Mouse (Mus musculus) megakaryocyte-erythroid progenitor cell, adult 5-6 weeks (primary cell): Measurements from ENCODE around the gene Nlrp1b. TPM values are rescaled to one million over a fixed set of nuclear protein-coding genes. Genes with fewer than 3 reads are reported as not detected.

Source experiments
- ATAC-seq: replicated peaks from 2 replicates; pipeline ENCODE4 v1.8.0; 2016; ENCODE audit warnings: mild to moderate bottlenecking, inconsistent platforms; ENCODE audit not compliant: severe bottlenecking, poor library complexity, low FRiP score, low TSS enrichment
- total RNA-seq, 2 experiments: library from RNA; stranded (forward) in 1 of 2; stranded (reverse) in 1 of 2; fragments of 200-1000, 215-1000 nt in 1 of 2; fragments of >200 nt in 1 of 2; fragmentation: Nextera tagmentation in 1 of 2; gene quantifications; 2 replicates each; pipeline ENCODE4 v1.2.3; 2014 to 2017

Gene Nlrp1b
- total RNA-seq (2014; fragmentation: Nextera tagmentation): 0.40 TPM in 1 of 2 replicates, not detected in the other
- total RNA-seq (2017): not detected in 2 replicates

DNA sequence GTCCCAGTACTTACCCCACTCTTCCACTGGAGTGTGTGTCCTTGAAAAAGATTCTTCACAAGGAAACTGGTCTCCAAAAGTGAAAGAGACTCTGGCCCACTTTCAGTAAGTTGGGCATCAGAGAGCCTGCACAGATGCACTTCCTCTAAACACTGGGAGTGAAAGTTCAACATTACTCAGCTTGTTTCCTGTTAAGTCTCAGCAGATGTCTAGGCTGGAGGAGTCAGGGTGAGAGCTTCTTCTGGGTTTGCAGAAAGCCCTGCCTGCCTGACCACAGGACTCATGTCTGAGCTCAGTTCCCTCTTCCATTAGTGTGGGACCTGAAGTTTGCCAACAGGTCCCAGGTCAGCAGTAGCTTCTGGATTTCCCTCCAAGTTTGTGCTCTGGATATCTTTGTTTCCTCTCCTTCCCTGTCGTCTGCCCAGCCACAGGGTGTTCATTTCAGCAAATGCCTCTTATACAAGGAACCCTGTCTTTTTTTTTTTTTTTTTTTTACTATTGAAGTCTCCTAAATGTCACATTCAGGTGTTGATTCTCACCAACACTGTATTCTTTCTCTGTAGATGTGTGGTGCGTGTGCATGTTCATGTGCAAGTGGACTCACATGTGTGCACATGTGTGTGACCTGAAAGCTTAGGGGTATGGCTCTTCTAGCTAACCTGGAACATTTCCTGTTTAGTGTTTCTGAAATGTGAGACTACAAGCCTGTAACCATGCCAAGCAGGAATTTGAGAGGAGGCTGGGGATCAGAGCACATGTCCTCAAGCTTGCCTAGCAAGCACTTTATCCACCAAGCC is at the start of gene Nlrp1b:
Nlrp1b (minus strand) TSS at position 50 of the 797 bp plus-strand sequence.
- ATAC-seq: no peak

DNA sequence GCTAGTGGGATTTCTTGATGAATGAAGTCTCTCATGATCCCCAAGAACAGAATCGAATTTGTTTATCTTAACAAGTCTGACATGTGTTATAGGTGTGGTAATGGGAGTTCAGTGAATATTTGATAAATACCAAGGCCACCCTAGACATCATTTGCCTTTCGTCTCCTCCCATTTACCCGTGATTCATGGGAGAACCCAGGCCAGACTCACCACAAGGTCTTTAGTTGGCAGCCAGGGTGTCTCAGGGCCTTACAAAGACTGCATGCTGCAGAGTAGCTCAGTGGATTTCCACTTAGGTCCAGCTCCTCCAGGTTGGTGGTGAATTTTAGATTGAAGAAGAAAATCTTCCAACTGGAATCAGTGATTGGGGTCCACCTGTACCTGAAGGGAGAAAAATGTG is 30.5 kb upstream of the Nlrp1b start:
- no peak for ATAC-seq

DNA sequence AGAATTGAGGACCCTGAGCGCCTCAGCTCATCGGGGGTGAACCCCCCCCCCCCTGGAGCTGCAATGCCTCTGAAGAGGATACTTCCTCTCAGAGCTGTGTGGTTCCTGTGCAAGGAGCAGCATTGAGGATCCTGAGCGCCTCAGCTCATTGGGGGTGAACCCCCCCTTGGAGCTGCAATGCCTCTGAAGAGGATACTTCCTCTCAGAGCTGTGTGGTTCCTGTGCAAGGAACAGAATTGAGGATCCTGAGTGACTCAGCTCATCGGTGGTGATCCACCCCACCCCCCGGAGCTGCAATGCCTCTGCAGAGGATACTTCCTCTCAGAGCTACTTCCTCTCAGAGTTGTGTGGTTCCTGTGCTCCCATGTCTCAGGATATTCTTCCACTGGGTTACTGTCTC is 20.8 kb upstream of the Nlrp1b start:
- ATAC-seq: no peak; the same call in 1 of the 2 replicates

DNA sequence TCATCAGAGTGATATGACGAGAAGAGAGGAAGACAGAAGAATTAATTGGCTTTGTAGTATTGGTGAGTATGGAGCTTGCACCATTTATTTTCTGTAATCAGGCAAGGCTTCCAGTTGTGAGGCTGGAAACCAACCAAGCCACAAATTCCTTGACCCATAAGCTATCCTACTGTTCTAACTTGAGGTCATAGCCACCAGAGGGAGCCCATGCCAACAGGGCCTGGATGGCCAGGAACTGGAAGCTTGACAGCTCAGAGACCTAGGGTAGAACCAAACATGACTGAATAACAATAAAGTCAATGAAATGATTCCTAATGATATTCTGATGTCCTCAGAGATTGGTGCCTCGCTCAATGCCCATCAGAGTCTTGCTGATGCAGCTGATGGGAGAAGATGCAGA is 5.9 kb downstream of the Nlrp1b start:
- ATAC-seq: no peak

DNA sequence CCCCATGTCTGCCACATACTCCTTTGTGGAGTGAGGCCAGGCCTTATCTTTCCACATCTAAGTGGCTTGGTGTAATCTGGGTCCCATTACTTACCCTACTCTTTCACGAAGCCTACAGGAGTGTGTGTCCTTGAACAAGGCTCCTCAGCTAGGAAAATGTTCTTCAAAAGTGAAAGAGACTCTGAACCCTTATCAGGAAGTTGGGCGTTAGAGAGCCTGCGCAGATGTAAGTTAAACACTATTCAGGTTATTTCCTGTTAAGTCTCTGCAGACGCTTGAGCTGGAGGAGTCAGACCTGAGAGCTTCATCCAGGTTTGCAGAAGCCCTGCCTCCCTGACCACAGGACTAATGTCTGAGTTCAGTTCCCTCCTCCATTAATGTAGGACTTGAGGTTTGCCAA is 27.8 kb downstream of the Nlrp1b start:
- ATAC-seq: no peak

DNA sequence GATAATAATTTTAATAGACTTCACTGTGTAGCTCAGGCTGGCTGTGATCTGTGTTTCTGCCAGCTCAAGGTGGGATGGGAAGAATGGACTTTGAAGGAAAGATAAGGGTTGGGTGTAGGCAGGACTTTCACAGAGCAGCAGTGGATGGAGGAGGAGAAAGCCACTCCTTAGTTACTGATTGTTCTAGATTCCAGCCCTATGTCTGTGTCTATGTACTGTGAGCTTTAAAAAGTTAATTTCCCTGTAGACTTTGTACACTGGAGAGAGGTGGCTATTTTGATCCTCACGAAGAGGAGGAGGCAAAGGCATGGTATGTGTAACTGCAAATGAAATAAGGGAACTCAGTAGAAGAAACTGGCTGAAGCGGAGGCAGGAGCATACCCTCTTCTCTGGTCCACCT is 31.2 kb downstream of the Nlrp1b start:
- ATAC-seq: no peak

DNA sequence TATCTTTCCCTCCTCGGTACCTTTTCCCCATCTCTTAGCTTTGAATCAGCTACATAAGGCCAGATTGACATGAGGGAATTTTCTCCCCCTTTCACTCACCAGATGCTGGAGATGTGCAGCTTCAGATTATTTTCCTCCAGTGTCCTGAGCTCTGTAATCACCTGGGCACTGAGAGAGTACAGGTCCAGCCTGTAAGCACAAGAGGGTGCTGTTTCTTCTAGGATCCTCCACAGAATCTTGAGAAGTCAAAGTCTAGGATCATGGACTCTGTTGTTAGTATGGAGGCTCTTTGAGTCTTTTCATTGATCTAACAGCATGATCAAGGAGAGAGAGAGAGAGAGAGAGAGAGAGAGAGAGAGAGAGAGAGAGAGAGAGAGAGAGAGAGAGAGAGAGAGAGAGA is 60.9 kb downstream of the Nlrp1b start:
- no peak for ATAC-seq

DNA sequence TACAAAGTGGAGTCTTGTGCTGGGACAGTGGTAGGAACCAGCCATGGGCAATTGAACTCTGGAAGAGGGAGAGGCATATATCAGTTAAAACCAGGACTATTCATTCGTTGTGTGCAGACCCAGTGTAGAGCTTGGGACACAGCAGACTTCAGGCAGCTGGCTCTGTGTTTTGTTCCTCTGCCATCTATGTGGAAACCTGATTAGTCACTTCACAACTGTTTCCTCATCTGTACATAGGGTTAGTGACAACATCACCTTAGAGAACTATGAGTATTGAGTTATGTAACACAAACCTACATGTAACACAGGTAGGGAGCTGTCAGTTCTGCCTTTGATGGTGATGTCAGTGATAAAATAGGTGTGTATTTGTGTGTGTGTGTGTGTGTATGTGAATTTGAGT is 66.4 kb downstream of the Nlrp1b start:
- no peak for ATAC-seq

DNA sequence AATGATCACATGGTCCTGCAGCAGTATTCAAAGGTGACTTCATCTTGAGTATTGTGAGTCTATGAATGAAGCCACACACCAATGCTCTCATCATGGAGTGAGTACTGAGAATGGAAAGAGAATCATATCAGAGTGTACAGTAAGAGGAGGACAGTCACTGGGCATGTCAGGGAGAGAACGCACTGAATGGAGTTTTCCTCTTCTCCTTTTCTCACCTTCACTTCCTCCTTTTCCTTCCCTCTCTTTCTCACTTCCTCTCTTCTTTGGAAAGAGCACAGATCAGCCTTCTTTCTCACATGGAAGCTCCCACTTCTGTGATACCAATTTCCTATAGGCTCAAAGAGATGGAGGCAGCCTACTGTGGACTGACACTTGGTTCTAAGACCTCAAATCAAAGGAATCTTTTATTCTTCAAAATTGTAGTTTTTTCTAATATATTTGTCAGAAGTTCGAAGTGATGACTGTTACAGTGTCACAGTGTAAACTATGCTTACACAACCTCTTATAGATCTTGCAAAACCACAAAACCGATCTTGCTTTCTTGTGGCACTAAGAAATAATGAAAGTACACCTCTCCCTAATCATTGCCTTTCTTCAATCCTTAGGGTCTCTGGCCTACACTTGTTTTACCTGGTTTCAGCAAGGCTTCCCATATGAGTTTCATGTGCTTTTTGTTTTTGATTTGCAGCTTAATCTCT is 70.9 kb downstream of the Nlrp1b start:
- ATAC-seq: no peak

DNA sequence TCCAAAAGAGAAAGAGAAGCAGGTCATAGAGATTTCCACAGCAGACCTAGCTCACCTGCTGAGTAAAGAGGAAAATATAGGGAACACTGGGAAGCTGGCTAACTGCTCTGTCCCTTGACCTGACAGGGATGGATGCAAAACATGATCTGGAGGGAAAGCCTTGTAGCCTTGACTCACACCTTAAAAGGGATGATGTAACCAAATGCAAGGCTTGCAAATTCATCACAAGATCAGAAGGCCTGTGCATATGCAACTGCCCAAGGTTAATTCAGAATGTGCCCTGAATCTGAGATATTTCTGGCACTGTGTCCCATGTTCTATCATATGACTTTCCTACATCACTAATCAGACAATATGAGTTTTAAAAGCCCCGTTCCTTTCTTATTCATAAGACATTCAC is 75.3 kb downstream of the Nlrp1b start:
- ATAC-seq: no peak

DNA sequence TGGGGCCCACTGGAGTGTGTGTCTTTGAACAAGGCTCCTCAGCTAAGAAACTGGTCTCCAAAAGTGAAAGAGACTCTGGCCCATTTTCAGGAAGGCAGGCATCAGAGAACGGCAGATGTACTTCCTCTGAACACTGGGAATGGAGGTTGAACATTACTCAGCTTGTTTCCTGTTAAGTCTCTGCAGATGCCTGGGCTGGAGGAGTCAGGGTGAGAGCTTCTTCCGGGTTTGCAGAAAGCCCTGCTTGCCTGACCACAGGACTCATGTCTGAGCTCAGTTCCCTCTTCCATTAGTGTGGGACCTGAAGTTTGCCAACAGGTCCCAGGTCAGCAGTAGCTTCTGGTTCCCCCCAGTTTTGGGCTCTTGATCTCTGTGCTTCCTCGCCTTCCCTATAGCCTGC is 85.9 kb downstream of the Nlrp1b start, which contains the start of gene Nlrp1a:
Nlrp1a (minus strand) TSS at position 44 of the 400 bp plus-strand sequence.
- ATAC-seq: no peak

DNA sequence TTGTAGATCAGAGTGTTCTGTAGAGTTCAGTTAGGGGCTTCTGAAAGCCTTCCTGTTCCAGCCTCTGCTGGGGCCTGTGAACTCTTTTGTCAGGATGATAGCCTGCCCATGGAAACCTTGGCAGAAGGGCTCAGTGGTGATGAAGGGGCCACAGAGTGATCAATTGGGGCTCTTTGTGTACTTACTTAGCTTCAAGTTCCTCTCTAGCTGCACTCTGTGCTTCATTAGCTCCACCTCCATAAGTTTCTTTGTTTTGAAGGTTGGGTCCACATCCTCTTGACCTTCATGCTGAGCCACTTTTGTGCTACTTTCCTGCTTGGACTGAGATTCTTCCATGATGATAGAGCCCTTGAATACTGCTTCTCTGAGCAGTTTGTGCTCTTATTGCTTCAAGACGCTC is 88.5 kb downstream of the Nlrp1b start:
- ATAC-seq: no peak

DNA sequence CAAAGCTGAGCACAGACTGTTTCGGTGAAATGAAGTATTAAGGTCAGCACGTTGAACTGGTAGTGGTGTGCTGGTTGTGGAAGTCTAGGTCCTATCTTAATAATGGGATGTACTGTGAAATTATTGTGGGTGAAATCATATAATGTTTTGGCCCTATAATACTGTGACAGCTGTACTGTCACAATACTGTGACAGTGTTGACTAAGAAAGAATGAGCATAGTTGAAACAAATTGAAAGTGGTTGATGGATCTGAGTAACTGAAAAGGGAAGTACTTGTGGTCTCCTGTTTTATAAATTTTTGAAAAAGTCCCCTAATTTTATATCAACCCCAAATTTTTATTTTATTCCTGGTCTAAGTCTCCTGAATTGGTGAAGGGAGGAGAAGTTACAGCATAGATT is 123.4 kb downstream of the Nlrp1b start:
- ATAC-seq: no peak

DNA sequence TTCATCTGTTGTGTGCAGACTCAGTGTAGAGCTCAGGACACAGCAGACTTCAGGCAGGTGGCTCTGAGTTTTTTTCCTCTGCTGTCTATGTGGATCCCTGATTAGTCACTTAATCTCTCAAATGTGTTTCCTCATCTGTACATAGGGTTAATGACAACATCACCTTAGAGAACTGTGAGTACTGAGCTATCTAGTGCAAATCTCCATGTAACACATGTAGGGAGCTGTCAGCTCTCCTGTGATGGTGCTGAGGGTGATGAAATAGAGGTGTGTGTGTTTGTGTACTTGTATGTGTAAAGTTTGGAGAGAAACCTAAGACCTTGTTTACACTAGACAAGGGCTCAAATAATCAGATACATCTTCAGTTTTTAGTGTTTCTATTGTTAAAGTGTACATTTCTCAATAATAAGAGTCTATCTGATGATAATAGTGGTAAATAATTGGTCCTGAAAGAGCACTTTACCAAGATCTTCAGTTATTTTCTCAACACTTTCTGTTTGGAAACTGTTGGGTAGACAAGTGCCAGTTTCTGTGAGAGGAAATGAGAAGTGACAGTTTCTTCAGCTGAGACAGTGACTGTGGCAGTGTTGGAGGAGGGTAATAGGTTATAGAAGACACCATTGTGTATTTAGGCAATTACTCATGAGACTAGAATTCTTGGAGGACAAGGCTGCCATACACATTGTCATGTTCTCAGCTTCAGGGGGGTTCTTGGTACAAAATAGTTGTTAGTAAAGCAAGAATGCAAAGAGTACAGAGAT is 124.1 kb downstream of the Nlrp1b start:
- ATAC-seq: no peak

DNA sequence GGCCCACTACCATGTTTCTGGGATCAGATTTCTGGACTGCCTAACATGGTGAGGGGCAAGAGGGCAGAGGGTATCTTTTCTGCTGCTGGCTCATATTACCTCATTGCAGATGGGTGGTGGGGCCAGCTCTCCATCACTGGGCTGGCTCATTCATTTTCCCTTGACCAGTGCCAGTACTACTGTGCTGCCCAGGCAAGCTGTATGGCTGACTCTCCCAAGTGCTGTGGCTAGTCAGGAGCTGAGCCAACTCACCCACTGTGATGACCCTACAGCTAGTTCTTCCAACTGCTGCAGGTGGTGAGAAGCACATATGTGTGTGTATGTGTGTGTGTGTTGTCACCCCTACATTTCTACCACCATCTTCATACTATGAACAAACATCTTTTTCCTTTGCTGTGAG is 126.6 kb downstream of the Nlrp1b start:
- no peak for ATAC-seq

Other genes with a start within 250 kb of the Nlrp1b start
- 583 and 631 TPM in 2 replicates for gene C1qbp, start 247.7 kb downstream of the Nlrp1b start, total RNA-seq (2014; fragmentation: Nextera tagmentation)
- gene C1qbp, start 247.7 kb downstream of the Nlrp1b start, total RNA-seq (2017): 97.5 and 154 TPM in 2 replicates
- gene Dhx33, start 226.3 kb downstream of the Nlrp1b start, total RNA-seq (2014; fragmentation: Nextera tagmentation): 34.9 and 44.1 TPM in 2 replicates
- 54.4 and 55.9 TPM in 2 replicates for gene Dhx33, start 226.3 kb downstream of the Nlrp1b start, total RNA-seq (2017)
- gene Mis12, start 211.1 kb downstream of the Nlrp1b start, total RNA-seq (2014; fragmentation: Nextera tagmentation): 21.2 and 26.6 TPM in 2 replicates
- gene Mis12, start 211.1 kb downstream of the Nlrp1b start, total RNA-seq (2017): 30.4 and 32.5 TPM in 2 replicates
- gene Derl2, start 210.9 kb downstream of the Nlrp1b start, total RNA-seq (2014; fragmentation: Nextera tagmentation): 14.4 and 18.8 TPM in 2 replicates
- 31.0 and 39.3 TPM in 2 replicates for gene Derl2, start 210.9 kb downstream of the Nlrp1b start, total RNA-seq (2017)
- gene 6330403K07Rik, start 197.2 kb downstream of the Nlrp1b start, total RNA-seq (2014; fragmentation: Nextera tagmentation): not detected in 2 replicates
- not detected in 2 replicates for gene 6330403K07Rik, start 197.2 kb downstream of the Nlrp1b start, total RNA-seq (2017)
- 0.30 TPM in 1 of 2 replicates, not detected in the other for gene Nlrp1a, start 86.0 kb downstream of the Nlrp1b start, total RNA-seq (2014; fragmentation: Nextera tagmentation)
- gene Nlrp1a, start 86.0 kb downstream of the Nlrp1b start, total RNA-seq (2017): 0.05 and 0.27 TPM in 2 replicates